Mouse (Mus musculus) liver, embryonic 13.5 days (tissue): Measurements from ENCODE around the gene Syn2. TPM values are rescaled to one million over a fixed set of nuclear protein-coding genes. Genes with fewer than 3 reads are reported as not detected.

Source experiments
- ATAC-seq: fragments of 200-750 bp; cut with Nextera tagmentation; 2 replicates; pipeline ENCODE4 v1.8.0; 2017; ENCODE audit warnings: low read depth, mild to moderate bottlenecking, moderate number of reproducible peaks, moderate library complexity
- DNase-seq: peaks from one replicate; pipeline ENCODE4 v3.0.0; 2022
- H3K27ac ChIP-seq: fragments of 300-500 bp; sonication (generic); 2 replicates; pipeline ENCODE4 v1.5.1; 2015; ENCODE audit warnings: moderate library complexity, mild to moderate bottlenecking, inconsistent platforms
- H3K27me3 ChIP-seq: fragments of 300-500 bp; sonication (generic); 2 replicates; pipeline ENCODE4 v1.6.1; 2015; ENCODE audit warnings: mild to moderate bottlenecking, inconsistent platforms
- H3K36me3 ChIP-seq: fragments of 300-500 bp; sonication (generic); 2 replicates; pipeline ENCODE4 v1.6.1; 2015; ENCODE audit warnings: mild to moderate bottlenecking, inconsistent platforms
- H3K4me1 ChIP-seq: fragments of 300-500 bp; sonication (generic); replicated peaks from 2 replicates; pipeline ENCODE4 v1.6.1; 2015; ENCODE audit warnings: inconsistent platforms
- H3K4me2 ChIP-seq: fragments of 300-500 bp; sonication (generic); 2 replicates; pipeline ENCODE4 v1.6.1; 2015; ENCODE audit warnings: inconsistent platforms, mild to moderate bottlenecking, moderate library complexity
- H3K4me3 ChIP-seq: fragments of 300-500 bp; sonication (generic); replicated peaks from 2 replicates; pipeline ENCODE4 v1.5.1; 2015; ENCODE audit warnings: mild to moderate bottlenecking, inconsistent platforms
- H3K9ac ChIP-seq: fragments of 300-500 bp; sonication (generic); 2 replicates; pipeline ENCODE4 v1.6.1; 2015; ENCODE audit warnings: mild to moderate bottlenecking, inconsistent platforms
- H3K9me3 ChIP-seq: fragments of 300-500 bp; sonication (generic); replicated peaks from 2 replicates; pipeline ENCODE4 v1.6.1; 2016; ENCODE audit warnings: inconsistent platforms
- WGBS: fragments of 180-500 bp; shearing (Covaris S2); methylation state at CpG from one replicate; pipeline ENCODE4 v1.1.7; 2015; ENCODE audit not compliant: insufficient replicate concordance; 5-methylcytosine and 5-hydroxymethylcytosine counted together
- polyA plus RNA-seq: library from polyadenylated mRNA; unstranded; fragments of >200 nt; fragmentation: Nextera tagmentation; extraction: Ambion mirVana; gene quantifications from 2 replicates; pipeline ENCODE4 v1.2.1, GENCODE M21; 2015

The Syn2 gene
- polyA plus RNA-seq, 1 experiment from 2014 or later = 0.09 TPM

GRCm38 (mm10) chr6:115252099-115252873 is 117.6 kb downstream of the Syn2 start, which contains the start of gene Timp4:
Gene Timp4, minus strand, starts transcription at chr6:115252205.
- H3K36me3 ChIP-seq = no peaks in the 10 kb centered on the region
- ATAC-seq = no peak
- no peak within 1 kb of the TSS for H3K9ac ChIP-seq
- no peaks in the 10 kb centered on the region for H3K27me3 ChIP-seq
- DNase-seq = no peak
- no peak within 1 kb of the TSS for H3K4me3 ChIP-seq
- H3K4me2 ChIP-seq = peak within 1 kb of the TSS; percentile 46
- H3K27ac ChIP-seq = no peak within 1 kb of the TSS
- 40% methylated on average over 8 of the region's 10 CpGs for WGBS
- peaks cover 5% of the 10 kb centered on the region; the same call in 1 of the 2 replicates for H3K4me1 ChIP-seq
- no peaks in the 10 kb centered on the region for H3K9me3 ChIP-seq

GRCm38 (mm10) chr6:115255171-115255570 is 120.5 kb downstream of the Syn2 start:
- DNase-seq (no peak), ATAC-seq (no peak)
- H3K4me1 ChIP-seq = peaks cover 5% of the 10 kb centered on the region; the same call in 1 of the 2 replicates
- no peak overlapping the region for H3K9ac ChIP-seq
- H3K36me3 ChIP-seq = no peaks in the 10 kb centered on the region
- 57% methylated on average over 3 of the region's 3 CpGs for WGBS
- no peaks in the 10 kb centered on the region for H3K27me3 ChIP-seq
- no peak overlapping the region for H3K4me2 ChIP-seq
- H3K27ac ChIP-seq = no peak overlapping the region
- no peaks in the 10 kb centered on the region for H3K9me3 ChIP-seq
- no peak overlapping the region for H3K4me3 ChIP-seq

- Histone ChIP-seq H3K27me3 (no peaks in the 10 kb centered on the region), H3K9me3 (no peaks in the 10 kb centered on the region), H3K36me3 (no peaks in the 10 kb centered on the region), H3K4me3 (no peak overlapping the region), H3K4me2 (no peak overlapping the region), H3K9ac (no peak overlapping the region), H3K4me1 (no peaks in the 10 kb centered on the region), H3K27ac (no peak overlapping the region)
- 69% methylated on average over 3 of the region's 3 CpGs for WGBS
- ATAC-seq = no peak
- DNase-seq = no peak
Observed at GRCm38 (mm10) chr6:115260507-115260906, 125.8 kb downstream of the Syn2 start.

GRCm38 (mm10) chr6:115266791-115267190 is 132.1 kb downstream of the Syn2 start:
- no peak overlapping the region for H3K4me3 ChIP-seq
- no peaks in the 10 kb centered on the region for H3K27me3 ChIP-seq
- ATAC-seq = no peak
- no peaks in the 10 kb centered on the region for H3K9me3 ChIP-seq
- WGBS = 63% methylated on average over 5 of the region's 5 CpGs
- H3K9ac ChIP-seq = no peak overlapping the region
- no peaks in the 10 kb centered on the region for H3K4me1 ChIP-seq
- H3K4me2 ChIP-seq = no peak overlapping the region
- no peak overlapping the region for H3K27ac ChIP-seq
- no peaks in the 10 kb centered on the region for H3K36me3 ChIP-seq
- no peak for DNase-seq

- Histone ChIP-seq H3K4me2 (no peak overlapping the region), H3K9me3 (no peaks in the 10 kb centered on the region), H3K36me3 (no peaks in the 10 kb centered on the region), H3K27me3 (no peaks in the 10 kb centered on the region), H3K9ac (no peak overlapping the region), H3K27ac (no peak overlapping the region), H3K4me1 (no peaks in the 10 kb centered on the region), H3K4me3 (no peak overlapping the region)
- DNase-seq (peak; percentile 3), ATAC-seq (no peak)
- WGBS = 50% methylated on average over 2 of the region's 2 CpGs
Observed at GRCm38 (mm10) chr6:115267916-115268315, 133.2 kb downstream of the Syn2 start.

- no peak overlapping the region for H3K4me2 ChIP-seq
- H3K4me3 ChIP-seq = no peak overlapping the region
- ATAC-seq (no peak), DNase-seq (no peak)
- H3K9me3 ChIP-seq = no peaks in the 10 kb centered on the region
- no peak overlapping the region for H3K27ac ChIP-seq
- H3K36me3 ChIP-seq = no peaks in the 10 kb centered on the region
- H3K9ac ChIP-seq = no peak overlapping the region
- H3K4me1 ChIP-seq = no peaks in the 10 kb centered on the region
- WGBS = 69% methylated on average over 10 of the region's 10 CpGs
- H3K27me3 ChIP-seq = no peaks in the 10 kb centered on the region
Observed at GRCm38 (mm10) chr6:115268551-115269385, 134.1 kb downstream of the Syn2 start.

GRCm38 (mm10) chr6:115269561-115269960 is 134.9 kb downstream of the Syn2 start:
- Histone ChIP-seq H3K9ac (no peak overlapping the region), H3K27ac (no peak overlapping the region), H3K9me3 (no peaks in the 10 kb centered on the region), H3K4me1 (no peaks in the 10 kb centered on the region), H3K36me3 (no peaks in the 10 kb centered on the region), H3K4me3 (no peak overlapping the region), H3K4me2 (no peak overlapping the region), H3K27me3 (no peaks in the 10 kb centered on the region)
- no peak for DNase-seq
- no peak for ATAC-seq
- WGBS = 40% methylated on average over 5 of the region's 5 CpGs

GRCm38 (mm10) chr6:115270085-115270484 is 135.4 kb downstream of the Syn2 start:
- no peak overlapping the region for H3K4me2 ChIP-seq
- no peak overlapping the region for H3K27ac ChIP-seq
- H3K27me3 ChIP-seq = no peaks in the 10 kb centered on the region
- no peak overlapping the region for H3K9ac ChIP-seq
- no peaks in the 10 kb centered on the region for H3K36me3 ChIP-seq
- no peak overlapping the region for H3K4me3 ChIP-seq
- H3K4me1 ChIP-seq = no peaks in the 10 kb centered on the region
- no peaks in the 10 kb centered on the region for H3K9me3 ChIP-seq
- ATAC-seq = no peak
- 14% methylated on average over 2 of the region's 2 CpGs for WGBS
- DNase-seq = no peak

- Histone ChIP-seq H3K4me1 (no peaks in the 10 kb centered on the region), H3K9ac (no peak overlapping the region), H3K27ac (no peak overlapping the region), H3K9me3 (no peaks in the 10 kb centered on the region), H3K27me3 (no peaks in the 10 kb centered on the region), H3K36me3 (no peaks in the 10 kb centered on the region), H3K4me3 (no peak overlapping the region), H3K4me2 (no peak overlapping the region)
- ATAC-seq = no peak
- WGBS = 48% methylated on average over 3 of the region's 3 CpGs
- DNase-seq = no peak
Observed at GRCm38 (mm10) chr6:115271326-115271725, 136.6 kb downstream of the Syn2 start.

GRCm38 (mm10) chr6:115271866-115272271 is 137.2 kb downstream of the Syn2 start:
- 33% methylated on average over 4 of the region's 4 CpGs for WGBS

GRCm38 (mm10) chr6:115273346-115273745 is 138.6 kb downstream of the Syn2 start:
- H3K4me2 ChIP-seq = no peak overlapping the region
- H3K36me3 ChIP-seq = no peaks in the 10 kb centered on the region
- no peak overlapping the region for H3K4me3 ChIP-seq
- DNase-seq (no peak), ATAC-seq (no peak)
- 69% methylated on average over 10 of the region's 10 CpGs for WGBS
- H3K9ac ChIP-seq = no peak overlapping the region
- H3K27me3 ChIP-seq = no peaks in the 10 kb centered on the region
- H3K27ac ChIP-seq = no peak overlapping the region
- H3K9me3 ChIP-seq = no peaks in the 10 kb centered on the region
- no peaks in the 10 kb centered on the region for H3K4me1 ChIP-seq

More at GRCm38 (mm10) chr6:115271866-115272271, 137.2 kb downstream of the Syn2 start:
- no peak overlapping the region for H3K9ac ChIP-seq
- no peaks in the 10 kb centered on the region for H3K36me3 ChIP-seq
- DNase-seq = no peak
- no peaks in the 10 kb centered on the region for H3K4me1 ChIP-seq
- no peaks in the 10 kb centered on the region for H3K9me3 ChIP-seq
- no peak overlapping the region for H3K27ac ChIP-seq
- no peaks in the 10 kb centered on the region for H3K27me3 ChIP-seq
- ATAC-seq = no peak
- no peak overlapping the region for H3K4me3 ChIP-seq
- no peak overlapping the region for H3K4me2 ChIP-seq
